Mouse (Mus musculus) heart, embryonic 16.5 days (tissue): ENCODE results near the gene Cluh. TPM values are rescaled to one million over a fixed set of nuclear protein-coding genes. Genes with fewer than 3 reads are reported as not detected.

Source experiments
- ATAC-seq: fragments of 200-750 bp; cut with Nextera tagmentation; replicated peaks from 2 replicates; pipeline ENCODE4 v1.8.0; 2017; ENCODE audit warnings: moderate number of reproducible peaks; ENCODE audit not compliant: insufficient read depth, low FRiP score; ENCODE audit errors: extremely low read depth
- H3K27ac ChIP-seq: fragments of 300-500 bp; sonication (generic); 2 replicates; pipeline ENCODE4 v1.5.1; 2014; ENCODE audit warnings: mild to moderate bottlenecking, low read length, control low read depth, moderate library complexity
- H3K27me3 ChIP-seq: fragments of 300-500 bp; sonication (generic); 2 replicates; pipeline ENCODE4 v1.6.1; 2014; ENCODE audit warnings: low read length, mixed read lengths; ENCODE audit not compliant: control insufficient read depth, insufficient read depth
- H3K36me3 ChIP-seq: fragments of 300-500 bp; sonication (generic); 2 replicates; pipeline ENCODE4 v1.6.1; 2014; ENCODE audit not compliant: control insufficient read depth, insufficient read depth
- H3K4me1 ChIP-seq: fragments of 300-500 bp; sonication (generic); 2 replicates; pipeline ENCODE4 v1.6.1; 2014; ENCODE audit warnings: low read length, mixed read lengths; ENCODE audit not compliant: control insufficient read depth, insufficient read depth
- H3K4me2 ChIP-seq: fragments of 300-500 bp; sonication (generic); 2 replicates; pipeline ENCODE4 v1.6.1; 2014; ENCODE audit warnings: low read depth, mild to moderate bottlenecking, control low read depth, low read length
- H3K4me3 ChIP-seq: fragments of 300-500 bp; sonication (generic); 2 replicates; pipeline ENCODE4 v1.5.1; 2014; ENCODE audit warnings: mild to moderate bottlenecking, control low read depth, low read length
- H3K9ac ChIP-seq: fragments of 300-500 bp; sonication (generic); 2 replicates; pipeline ENCODE4 v1.6.1; 2014; ENCODE audit warnings: low read length, control low read depth
- H3K9me3 ChIP-seq: fragments of 300-500 bp; sonication (generic); replicated peaks from 2 replicates; pipeline ENCODE4 v1.6.1; 2016; ENCODE audit warnings: low read length; ENCODE audit not compliant: control insufficient read depth
- WGBS: fragments of 180-500 bp; shearing (Covaris S2); extraction: QIAGEN DNeasy Blood & Tissue Kit; methylation state at CpG from one replicate; pipeline ENCODE4 v1.1.7; 2014; 5-methylcytosine and 5-hydroxymethylcytosine counted together
- polyA plus RNA-seq: library from polyadenylated mRNA; unstranded; fragments of >200 nt; fragmentation: Nextera tagmentation; extraction: Ambion mirVana; gene quantifications from 2 replicates; pipeline ENCODE4 v1.2.1, GENCODE M21; 2015

Cluh gene
- polyA plus RNA-seq, 1 experiment from 2014 or later = 63.0 TPM

DNA sequence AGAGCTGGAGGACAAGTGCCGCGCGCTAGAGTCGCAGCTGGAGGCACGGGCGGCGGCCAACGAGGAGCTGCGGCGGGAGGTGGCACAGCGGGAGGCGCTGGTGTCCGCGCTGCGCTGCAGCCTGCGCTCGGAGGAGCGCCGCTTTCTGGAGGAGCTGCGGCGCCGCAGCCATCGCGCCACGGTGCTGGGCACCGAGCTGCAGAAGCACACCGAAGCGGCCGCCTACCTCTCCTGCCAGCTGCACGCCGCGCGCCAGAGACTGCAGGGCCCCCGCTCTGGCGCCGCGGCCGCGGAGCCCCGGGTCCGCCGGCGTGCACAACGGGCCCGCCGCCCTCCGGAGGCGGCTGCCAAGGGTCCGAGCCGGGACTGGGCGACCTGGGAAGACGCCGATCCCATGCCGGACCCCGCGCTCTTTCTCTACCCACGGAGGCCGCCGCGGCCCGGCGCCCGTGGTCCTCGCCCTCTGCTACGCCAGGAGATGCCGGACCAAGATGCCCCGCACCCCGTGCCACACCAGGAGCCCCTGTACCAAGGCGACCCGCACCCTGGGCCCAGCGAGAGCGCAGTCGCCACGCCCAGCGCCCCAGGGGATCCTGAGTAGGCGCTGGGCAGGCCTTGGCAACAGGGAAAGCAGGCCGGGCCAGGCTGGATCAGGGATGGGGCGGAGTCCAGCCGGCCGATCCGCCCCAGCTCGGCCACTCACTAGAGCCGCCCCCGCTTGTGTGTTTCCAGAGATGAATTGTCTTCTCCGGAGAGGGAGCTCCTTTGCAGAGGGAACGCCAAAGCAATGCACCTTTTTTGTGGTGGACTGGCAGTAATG lies 11.1 kb upstream of the Cluh start:
- ATAC-seq = peak; percentile 95
- peak overlapping the region; percentile 91 for H3K4me2 ChIP-seq
- H3K36me3 ChIP-seq = no peaks in the 10 kb centered on the region
- peak overlapping the region; percentile 86 for H3K4me3 ChIP-seq
- under 1% methylated on average over 86 of the region's 86 CpGs for WGBS
- no peaks in the 10 kb centered on the region for H3K27me3 ChIP-seq
- peaks cover 18% of the 10 kb centered on the region for H3K4me1 ChIP-seq
- H3K9me3 ChIP-seq = no peaks in the 10 kb centered on the region
- peak overlapping the region; percentile 90 for H3K9ac ChIP-seq
- H3K27ac ChIP-seq = peak overlapping the region; percentile 95

DNA sequence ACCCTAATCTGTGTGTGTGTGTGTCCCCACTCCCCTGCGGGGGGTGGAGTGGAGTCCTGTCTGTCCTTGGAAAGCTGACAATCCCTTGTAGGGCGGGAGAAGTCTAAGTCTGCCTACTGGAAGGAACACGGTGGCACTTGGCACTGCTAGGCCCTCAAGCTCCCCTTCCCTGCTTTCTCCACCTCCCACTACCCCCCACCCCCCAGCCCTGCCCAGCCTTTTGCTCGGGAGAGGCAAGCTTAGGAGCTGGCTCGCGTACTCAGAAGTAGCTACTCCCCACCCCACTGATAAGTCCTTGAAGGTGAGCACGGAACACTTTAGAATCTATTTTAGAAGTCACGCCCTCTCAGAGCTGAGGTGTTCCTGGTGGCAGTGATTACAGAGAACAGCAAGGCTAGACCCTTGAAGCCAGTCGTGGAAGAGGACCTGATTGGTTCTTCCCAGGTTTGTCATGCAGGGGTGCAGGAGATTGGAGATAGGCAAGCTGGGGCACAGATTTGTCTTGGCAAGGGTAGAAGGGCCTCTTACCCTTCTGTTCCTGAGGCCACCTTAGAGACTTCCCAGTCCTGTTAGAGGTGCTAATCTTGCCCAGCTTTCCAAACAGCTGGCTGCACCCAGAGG lies 10.4 kb upstream of the Cluh start:
- Histone ChIP-seq H3K27ac (peak overlapping the region; percentile 95), H3K4me1 (peaks cover 18% of the 10 kb centered on the region), H3K27me3 (no peaks in the 10 kb centered on the region), H3K4me3 (peak overlapping the region; percentile 86), H3K9me3 (no peaks in the 10 kb centered on the region), H3K9ac (peak overlapping the region; percentile 90), H3K4me2 (peak overlapping the region; percentile 91), H3K36me3 (no peaks in the 10 kb centered on the region)
- peak; percentile 7; the same call in 1 of the 2 replicates for ATAC-seq
- 5% methylated on average over 9 of the region's 9 CpGs for WGBS

DNA sequence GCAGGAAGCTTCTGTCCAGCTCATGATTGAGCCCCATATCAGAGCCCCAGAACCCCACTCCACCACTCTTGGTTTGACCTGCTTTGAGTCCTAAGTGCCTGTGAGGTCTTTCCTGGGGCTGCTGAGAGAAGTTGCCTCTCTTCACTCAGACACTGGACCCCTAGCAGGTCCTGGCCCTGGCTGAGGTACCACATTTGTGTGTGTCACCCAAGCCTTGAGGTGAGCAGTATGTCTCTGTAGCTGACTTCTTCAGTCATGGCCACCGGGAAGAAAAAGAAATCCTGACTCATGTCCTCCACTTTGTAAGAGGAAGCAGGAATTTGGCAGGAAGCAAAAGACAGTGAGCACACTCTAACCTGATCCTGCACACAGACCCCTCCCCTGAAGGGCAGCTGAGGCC lies 9.7 kb upstream of the Cluh start:
- Histone ChIP-seq H3K27me3 (no peaks in the 10 kb centered on the region), H3K27ac (no peak overlapping the region), H3K4me1 (peaks cover 18% of the 10 kb centered on the region), H3K4me2 (no peak overlapping the region), H3K4me3 (no peak overlapping the region), H3K9me3 (no peaks in the 10 kb centered on the region), H3K36me3 (no peaks in the 10 kb centered on the region), H3K9ac (no peak overlapping the region; the same call in 1 of the 2 replicates)
- no peak for ATAC-seq
- 45% methylated on average over 1 of the region's 1 CpGs for WGBS

DNA sequence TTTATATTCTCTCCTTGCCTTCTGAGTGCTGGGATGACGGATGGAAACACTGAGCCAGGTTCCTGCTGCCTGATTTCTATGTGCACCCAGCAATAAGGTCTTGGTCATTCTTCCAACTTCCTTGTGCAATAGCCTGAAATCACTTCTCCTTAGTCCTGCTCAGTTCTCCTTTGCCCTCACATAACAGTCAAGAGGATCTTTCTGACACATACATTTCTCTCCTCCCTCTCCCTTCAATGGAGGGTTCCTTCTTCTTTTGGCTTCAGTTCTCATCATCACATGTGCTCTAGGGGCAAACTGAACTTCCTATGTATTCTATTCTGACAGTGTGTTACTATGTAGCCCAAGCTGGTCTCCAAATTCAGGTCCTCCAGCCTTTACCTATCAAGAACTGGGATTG lies 1.3 kb upstream of the Cluh start:
- Histone ChIP-seq H3K36me3 (no peaks in the 10 kb centered on the region), H3K9ac (no peak overlapping the region), H3K27me3 (no peaks in the 10 kb centered on the region), H3K4me2 (no peak overlapping the region), H3K4me3 (no peak overlapping the region), H3K9me3 (no peaks in the 10 kb centered on the region), H3K4me1 (peaks cover 30% of the 10 kb centered on the region), H3K27ac (peak overlapping the region; percentile 88; the same call in 1 of the 2 replicates)
- ATAC-seq = no peak
- 76% methylated on average over 1 of the region's 1 CpGs for WGBS

DNA sequence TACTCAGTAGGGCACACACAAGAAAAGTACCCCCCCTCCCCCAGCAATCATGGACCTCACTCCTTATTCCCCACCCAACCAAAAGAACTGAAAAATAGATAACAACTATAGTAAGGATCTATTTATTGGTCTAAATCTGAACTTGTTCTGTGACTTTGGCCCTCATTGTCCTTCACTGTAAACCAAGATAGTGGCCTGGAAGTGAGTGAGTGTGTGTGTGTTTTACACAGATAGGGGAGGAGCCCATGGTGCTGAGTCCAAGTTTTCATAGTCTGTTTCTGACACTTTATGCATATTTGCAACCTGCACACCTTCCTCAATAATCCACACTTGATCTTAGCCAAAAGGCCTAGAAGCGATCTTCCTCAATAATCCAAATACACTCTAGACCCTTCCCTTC lies 619 bp upstream of the Cluh start:
- ATAC-seq = no peak

DNA sequence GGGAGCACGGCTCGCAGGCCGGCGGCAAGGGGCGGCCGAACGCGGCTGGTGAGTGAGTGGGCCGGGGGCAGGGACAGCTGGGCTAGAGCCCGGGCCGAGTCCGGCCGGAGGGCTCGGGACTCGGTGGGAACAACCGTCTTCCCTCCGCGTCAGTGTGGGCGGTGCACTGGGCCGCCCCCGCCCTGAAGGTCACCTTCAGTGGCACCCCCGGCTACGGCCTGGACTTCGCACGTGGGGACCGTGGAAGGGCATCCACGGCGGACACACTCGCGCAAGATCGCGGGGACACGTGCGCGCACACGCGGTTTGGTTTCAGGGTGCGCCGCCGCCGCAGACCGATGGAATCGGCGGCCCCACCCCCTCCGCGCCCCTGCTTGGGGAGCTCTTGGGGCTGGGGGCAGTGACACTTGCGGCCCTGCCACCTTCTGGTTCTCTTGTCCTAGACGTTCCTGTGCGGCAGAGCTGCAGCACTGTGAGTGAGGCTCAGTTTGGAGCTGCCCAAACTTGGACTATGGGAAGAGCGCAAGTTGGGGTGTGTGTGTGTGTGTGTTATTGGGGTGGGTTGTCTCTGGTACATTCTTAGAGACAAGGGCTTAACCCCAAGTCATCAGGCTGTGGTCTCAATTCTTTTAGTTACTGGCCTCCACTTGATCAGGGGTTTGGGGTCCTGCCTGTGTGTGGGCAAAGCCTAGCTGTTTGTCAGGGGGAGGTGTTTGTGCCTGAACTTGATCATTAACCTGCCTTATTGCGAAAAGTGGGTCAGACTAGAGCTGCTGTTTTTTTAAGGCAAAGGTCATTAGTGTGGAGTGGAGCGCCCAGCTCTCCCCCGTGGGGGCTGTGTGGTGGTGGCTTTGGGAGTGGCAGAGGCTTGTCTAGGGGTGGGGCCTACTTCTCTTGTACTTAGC lies 604 bp downstream of the Cluh start:
- Histone ChIP-seq H3K9ac (peak overlapping the region; percentile 98), H3K27me3 (no peaks in the 10 kb centered on the region), H3K9me3 (no peaks in the 10 kb centered on the region), H3K36me3 (no peaks in the 10 kb centered on the region), H3K4me2 (peak overlapping the region; percentile 64), H3K4me1 (peaks cover 46% of the 10 kb centered on the region), H3K4me3 (peak overlapping the region; percentile 75), H3K27ac (peak overlapping the region; percentile 93)
- under 1% methylated on average over 47 of the region's 53 CpGs for WGBS
- peak; percentile 11; the same call in 1 of the 2 replicates for ATAC-seq

More for the DNA sequence above, 619 bp upstream of the Cluh start:
- Histone ChIP-seq H3K4me1 (peaks cover 35% of the 10 kb centered on the region), H3K27ac (peak overlapping the region; percentile 88), H3K9me3 (no peaks in the 10 kb centered on the region), H3K4me2 (peak overlapping the region; percentile 64), H3K27me3 (no peaks in the 10 kb centered on the region), H3K9ac (peak overlapping the region; percentile 98), H3K4me3 (peak overlapping the region; percentile 75), H3K36me3 (no peaks in the 10 kb centered on the region)
- 12% methylated on average over 1 of the region's 1 CpGs for WGBS

DNA sequence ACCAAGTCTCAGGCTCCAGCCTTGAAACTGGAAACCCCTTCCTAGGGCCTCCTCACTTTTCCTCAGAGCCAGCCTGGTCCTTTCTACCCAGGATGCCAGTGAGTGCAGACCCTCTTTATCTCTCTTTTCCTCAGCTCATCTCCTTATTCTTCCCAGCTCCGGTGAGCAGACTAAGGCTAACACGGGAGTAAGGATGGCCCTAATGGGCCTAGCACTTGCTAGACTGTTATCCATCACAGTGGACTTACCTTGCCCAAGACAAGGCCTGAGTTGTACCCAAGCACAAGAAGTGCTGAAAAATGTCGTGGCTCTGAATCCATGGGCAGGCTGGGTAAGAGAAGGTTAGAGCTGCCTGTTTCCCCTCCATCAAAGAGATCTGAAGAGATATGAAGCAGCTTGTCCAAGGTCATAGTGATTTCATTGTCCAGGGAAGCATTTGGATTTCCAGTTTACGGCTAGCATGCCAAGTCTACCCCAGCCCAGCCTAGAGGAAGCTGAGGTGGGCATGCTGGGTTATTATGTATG lies 1.3 kb downstream of the Cluh start:
- WGBS = 23% methylated on average over 4 of the region's 4 CpGs
- Histone ChIP-seq H3K36me3 (no peaks in the 10 kb centered on the region), H3K9me3 (no peaks in the 10 kb centered on the region), H3K9ac (peak overlapping the region; percentile 98), H3K27me3 (no peaks in the 10 kb centered on the region), H3K4me3 (peak overlapping the region; percentile 75), H3K4me2 (peak overlapping the region; percentile 64), H3K27ac (peak overlapping the region; percentile 93), H3K4me1 (peaks cover 54% of the 10 kb centered on the region)
- ATAC-seq = no peak

DNA sequence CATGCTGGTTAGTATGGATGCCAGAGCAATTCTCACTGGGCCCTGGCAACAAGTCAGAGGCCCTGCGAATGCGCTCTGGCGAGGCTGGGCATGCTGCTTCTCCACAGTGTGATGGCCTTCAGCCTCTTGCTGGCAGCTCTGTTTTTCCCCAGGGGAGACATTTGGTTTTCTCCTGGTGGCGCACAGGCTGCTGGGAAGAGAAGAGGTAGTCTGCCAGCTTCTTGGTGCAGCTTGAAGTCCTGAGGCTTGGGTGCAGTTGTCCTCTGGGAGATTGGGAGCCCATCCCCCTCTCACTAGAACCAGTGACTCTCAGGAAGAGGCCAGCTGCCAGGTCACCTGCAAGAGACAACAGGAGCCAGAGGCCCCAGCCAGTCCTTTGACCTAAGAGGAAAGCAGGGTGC lies 3.5 kb downstream of the Cluh start:
- peak; percentile 23; the same call in 1 of the 2 replicates for ATAC-seq
- peak overlapping the region; percentile 26 for H3K4me3 ChIP-seq
- no peaks in the 10 kb centered on the region for H3K27me3 ChIP-seq
- peaks cover 13% of the 10 kb centered on the region for H3K36me3 ChIP-seq
- peak overlapping the region; percentile 70 for H3K9ac ChIP-seq
- 63% methylated on average over 4 of the region's 4 CpGs for WGBS
- no peaks in the 10 kb centered on the region for H3K9me3 ChIP-seq
- H3K4me1 ChIP-seq = peaks cover 54% of the 10 kb centered on the region
- H3K4me2 ChIP-seq = peak overlapping the region; percentile 64
- H3K27ac ChIP-seq = peak overlapping the region; percentile 95
